Mouse (Mus musculus): ENCODE measurements around the gene Dsel.

Gene Dsel

DNA sequence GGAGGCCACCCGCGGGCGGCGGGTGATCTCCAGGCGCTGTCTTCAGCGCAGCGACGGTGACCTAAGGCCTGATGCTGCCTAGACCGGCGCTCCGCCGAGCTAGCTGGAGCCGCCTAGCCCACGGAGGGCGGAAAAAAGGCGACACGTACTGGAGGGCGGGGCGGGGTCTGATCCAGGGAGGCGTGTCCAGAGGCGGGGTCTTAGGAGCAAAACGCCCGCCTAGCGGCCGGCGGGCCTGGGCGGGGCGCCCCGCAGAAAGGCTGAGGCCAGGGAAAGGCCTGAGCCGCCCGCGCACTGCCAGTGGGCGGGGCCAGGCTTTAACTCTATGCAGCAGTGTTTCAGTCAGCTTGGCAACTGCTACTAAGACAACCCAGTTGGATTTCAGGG lies at the start of gene Dsel:
Dsel (minus strand) TSS at position 140 of the 387 bp plus-strand sequence.
- in situ Hi-C loops (cut with MboI; ENCODE audit: low sequenced_read_pairs), result no loop called here

DNA sequence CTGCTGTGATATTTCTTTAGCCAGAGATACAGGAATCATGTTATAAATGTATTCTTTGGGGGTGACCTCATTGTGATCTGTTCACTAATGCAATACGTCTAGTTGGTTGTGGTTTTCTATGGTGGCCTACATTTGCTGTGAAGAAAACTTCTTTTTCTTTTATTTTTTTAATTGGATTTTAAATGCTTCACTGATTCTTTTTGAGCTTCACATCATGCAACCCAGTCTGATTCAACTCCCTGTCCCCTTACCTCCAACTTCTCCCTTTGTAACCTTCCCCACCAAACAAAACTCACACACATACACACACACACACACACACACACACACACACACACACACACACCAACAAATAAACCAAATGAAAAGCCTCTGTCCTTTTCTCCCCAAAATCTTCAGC lies 46.7 kb upstream of the Dsel start:
- in situ Hi-C loops (cut with MboI; ENCODE audit: low sequenced_read_pairs), result no loop called here

GRCm38 (mm10) chr1:111883336-111883735 lies 18.6 kb upstream of the Dsel start:
- in situ Hi-C loops (cut with MboI; ENCODE audit: low sequenced_read_pairs), result no loop called here

- in situ Hi-C loops (cut with MboI; ENCODE audit: low sequenced_read_pairs), result no loop called here
These were observed 11.1 kb upstream of the Dsel start for GRCm38 (mm10) chr1:111875784-111876183.

GRCm38 (mm10) chr1:111873196-111873595 lies 8.5 kb upstream of the Dsel start:
- in situ Hi-C loops (cut with MboI; ENCODE audit: low sequenced_read_pairs), result no loop called here

DNA sequence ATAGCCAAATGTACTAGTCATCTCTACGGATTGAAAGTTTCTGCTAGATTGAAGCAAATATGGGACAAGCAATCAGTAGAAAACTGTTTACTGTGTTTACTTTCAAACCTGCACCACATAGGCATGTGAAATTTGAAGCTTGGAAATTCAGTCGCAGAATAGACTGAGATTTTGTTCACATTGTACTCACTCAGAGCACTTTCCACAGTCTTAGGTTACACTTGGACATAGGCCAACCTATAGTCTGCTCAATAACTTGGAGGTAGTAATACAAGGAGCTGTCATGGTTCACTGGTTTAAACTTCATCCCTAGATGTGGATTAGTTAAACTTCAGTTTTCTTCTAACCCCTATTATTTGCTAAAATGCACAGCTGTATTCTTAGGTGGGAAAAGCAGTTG lies 749 bp upstream of the Dsel start:
- in situ Hi-C loops (cut with MboI; ENCODE audit: low sequenced_read_pairs), result no loop called here

- in situ Hi-C loops (cut with MboI; ENCODE audit: low sequenced_read_pairs), result no loop called here
These were observed 497 bp downstream of the Dsel start for GRCm38 (mm10) chr1:111864063-111864778.

DNA sequence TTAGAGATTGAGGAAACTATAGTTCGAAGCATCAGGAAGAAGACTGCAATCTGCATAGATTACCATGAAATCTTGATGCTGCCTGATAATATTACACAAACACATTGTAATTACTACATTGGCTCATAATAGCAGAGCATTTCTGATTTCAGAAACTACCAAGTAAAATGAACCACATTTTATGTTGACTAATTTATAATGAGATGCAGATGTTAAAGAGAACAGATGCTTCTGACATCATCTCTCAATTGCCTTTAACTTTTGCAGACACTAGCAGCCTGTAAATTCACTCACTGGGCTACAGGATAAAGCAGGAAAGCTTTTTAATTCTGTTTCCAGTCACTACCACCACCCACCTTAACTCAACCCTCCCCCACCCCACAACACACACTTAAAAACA lies 6.9 kb downstream of the Dsel start:
- in situ Hi-C loops (cut with MboI; ENCODE audit: low sequenced_read_pairs), result no loop called here

DNA sequence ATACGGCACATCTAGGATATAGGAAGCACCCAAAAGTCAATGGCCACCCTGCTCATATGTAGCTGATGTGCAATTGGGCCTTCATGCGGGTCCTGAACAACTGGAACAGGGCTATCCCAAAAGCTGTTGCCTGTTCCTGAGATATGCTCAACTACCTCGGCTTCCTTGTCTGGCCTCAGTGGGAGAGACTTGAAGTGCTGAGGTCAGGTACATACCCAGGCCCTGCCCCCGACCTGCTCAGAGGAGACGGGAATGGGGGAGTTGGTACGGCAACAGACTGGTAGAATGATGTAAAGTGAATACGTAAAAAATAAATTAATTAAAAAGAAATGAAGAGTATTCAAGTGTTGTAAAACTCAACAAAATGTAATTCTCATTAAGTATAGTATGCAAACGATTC lies 12.3 kb downstream of the Dsel start:
- in situ Hi-C loops (cut with MboI; ENCODE audit: low sequenced_read_pairs), result no loop called here

- in situ Hi-C loops (cut with MboI; ENCODE audit: low sequenced_read_pairs), result no loop called here
These were observed 31.0 kb downstream of the Dsel start for GRCm38 (mm10) chr1:111833583-111834225.
